Mouse (Mus musculus): ENCODE data around the gene Adgrg3.

DNA sequence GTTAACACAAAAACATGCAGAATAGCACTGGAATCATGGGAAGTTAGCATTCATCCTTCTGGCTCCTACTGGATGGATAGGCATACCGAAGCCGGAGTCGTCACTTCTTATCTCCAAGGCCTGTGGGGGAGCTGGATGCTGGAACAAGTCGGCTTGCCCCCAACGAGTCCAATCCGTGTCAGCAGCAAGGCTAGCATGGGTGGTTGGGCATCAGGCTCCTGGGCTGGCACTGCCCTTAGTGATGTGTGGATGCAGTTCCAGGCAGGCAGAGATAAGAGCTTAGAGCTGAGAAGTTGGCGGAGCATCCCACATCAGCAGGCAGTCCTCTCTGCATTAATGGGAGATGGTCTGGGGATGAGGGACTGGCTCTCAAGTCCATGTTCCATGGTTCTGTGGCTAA is 29.9 kb upstream of the Adgrg3 start:
- TF ChIP-seq POLR2A (IDR thresholded peaks at IDR 0.05; ENCODE audit: borderline replicate concordance, insufficient read depth, low read length), result no peak
- no peak for TF ChIP-seq CTCF (IDR thresholded peaks at IDR 0.05; ENCODE audit: borderline replicate concordance, insufficient read depth, low read depth, low read length)

All from cerebellum, adult 2 months (tissue).